ENCODE assay signal across 8 mouse cellular contexts in the genomic region with DNA sequence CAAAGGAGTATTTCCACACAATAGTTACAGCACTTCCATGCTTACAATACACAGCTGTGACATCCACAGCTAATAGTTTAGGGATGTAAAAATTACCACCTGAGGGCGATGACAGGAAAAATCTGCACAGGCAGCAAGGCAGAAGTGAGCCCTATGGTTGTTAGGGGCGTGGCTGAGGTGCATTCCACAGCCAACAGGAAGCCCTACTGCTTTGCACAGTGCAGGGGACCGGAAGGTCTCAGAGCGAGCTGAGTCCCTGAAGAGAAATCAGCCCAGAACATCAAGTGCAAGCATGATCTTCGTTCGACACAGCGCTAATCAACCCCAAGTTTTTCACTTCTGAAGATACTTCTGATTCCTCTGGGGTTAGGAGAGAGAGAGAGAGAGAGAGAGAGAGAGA. TPM values are rescaled to one million over a fixed set of nuclear protein-coding genes. Genes with fewer than 3 reads are reported as not detected.
DNase-seq lines count a peak whose midpoint lies in the region; ATAC-seq and TF ChIP-seq lines count a peak whose summit lies in the region.

No protein-coding gene starts in this region.

- WGBS in heart, embryonic 11.5 days (ENCODE audit: insufficient replicate concordance), result 30% methylated on average over 7 of the region's 7 CpGs
- 37% methylated on average over 7 of the region's 7 CpGs for WGBS in embryonic facial prominence, embryonic 14.5 days
- 29% methylated on average over 7 of the region's 7 CpGs for WGBS in lung, embryonic 14.5 days
- 41% methylated on average over 7 of the region's 7 CpGs for WGBS in stomach, postnatal 0 days
- 66% methylated on average over 7 of the region's 7 CpGs for WGBS in midbrain, embryonic 15.5 days

- DNase-seq in heart, adult 8-10 months (ENCODE audit: low spot score), result no peak
- peak; percentile 49 for DNase-seq in embryonic facial prominence, embryonic 14.5 days (ENCODE audit: low spot score)
- peak; percentile 50 for DNase-seq in lung, embryonic 14.5 days
- DNase-seq in stomach, postnatal 0 days (ENCODE audit: low spot score), result peak; percentile 20
- no peak for DNase-seq in gastrocnemius, postnatal 10 days
- DNase-seq in left cerebral cortex, adult 11 months (ENCODE audit: low spot score), result no peak

- H3K27me3 ChIP-seq in heart, embryonic 11.5 days (ENCODE audit: control insufficient read depth, insufficient read depth, low read length), result no peaks in the 10 kb centered on the region
- no peaks in the 10 kb centered on the region for H3K27me3 ChIP-seq in embryonic facial prominence, embryonic 14.5 days (replicated peaks; ENCODE audit: control insufficient read depth, insufficient read depth, low read length)
- H3K27me3 ChIP-seq in lung, embryonic 14.5 days (ENCODE audit: insufficient read depth, low read length), result no peaks in the 10 kb centered on the region
- H3K27me3 ChIP-seq in stomach, postnatal 0 days (ENCODE audit: control insufficient read depth, insufficient read depth, low read length), result no peaks in the 10 kb centered on the region
- no peaks in the 10 kb centered on the region for H3K27me3 ChIP-seq in midbrain, embryonic 15.5 days (replicated peaks)

- no peaks in the 10 kb centered on the region for H3K9me3 ChIP-seq in heart, embryonic 11.5 days (replicated peaks; ENCODE audit: control insufficient read depth, low read length)
- peaks cover 5% of the 10 kb centered on the region; the same call in 1 of the 2 replicates for H3K9me3 ChIP-seq in embryonic facial prominence, embryonic 14.5 days (ENCODE audit: control insufficient read depth, low read length)
- no peaks in the 10 kb centered on the region for H3K9me3 ChIP-seq in lung, embryonic 14.5 days (ENCODE audit: low read depth, low read length)
- no peaks in the 10 kb centered on the region for H3K9me3 ChIP-seq in stomach, postnatal 0 days (ENCODE audit: control insufficient read depth, low read length)
- H3K9me3 ChIP-seq in midbrain, embryonic 15.5 days, result no peaks in the 10 kb centered on the region

- TF ChIP-seq EP300 in stomach, postnatal 0 days (optimal IDR thresholded peaks at IDR 0.05), result no peak

- peak overlapping the region; percentile 23; the same call in 1 of the 2 replicates for H3K4me2 ChIP-seq in heart, embryonic 11.5 days
- H3K4me2 ChIP-seq in embryonic facial prominence, embryonic 14.5 days (ENCODE audit: low read depth, low read length), result no peak overlapping the region
- H3K4me2 ChIP-seq in lung, embryonic 14.5 days, result no peak overlapping the region
- H3K4me2 ChIP-seq in stomach, postnatal 0 days (replicated peaks; ENCODE audit: low read depth), result no peak overlapping the region
- no peak overlapping the region for H3K4me2 ChIP-seq in midbrain, embryonic 15.5 days

- no peak overlapping the region for H3K4me3 ChIP-seq in heart, embryonic 11.5 days (ENCODE audit: low read depth, low read length)
- H3K4me3 ChIP-seq in embryonic facial prominence, embryonic 14.5 days (ENCODE audit: low read depth, low read length), result no peak overlapping the region
- no peak overlapping the region for H3K4me3 ChIP-seq in lung, embryonic 14.5 days (ENCODE audit: low read depth, low read length)
- no peak overlapping the region for H3K4me3 ChIP-seq in stomach, postnatal 0 days (ENCODE audit: low read depth, low read length)
- no peak overlapping the region for H3K4me3 ChIP-seq in midbrain, embryonic 15.5 days

- no peak overlapping the region for H3K27ac ChIP-seq in heart, embryonic 11.5 days (ENCODE audit: low read depth, low read length)
- no peak overlapping the region for H3K27ac ChIP-seq in embryonic facial prominence, embryonic 14.5 days (replicated peaks; ENCODE audit: low read depth, low read length)
- H3K27ac ChIP-seq in lung, embryonic 14.5 days (ENCODE audit: low read depth), result no peak overlapping the region
- no peak overlapping the region for H3K27ac ChIP-seq in stomach, postnatal 0 days (replicated peaks)
- H3K27ac ChIP-seq in midbrain, embryonic 15.5 days, result no peak overlapping the region

- no peak for ATAC-seq in heart, embryonic 11.5 days (replicated peaks; ENCODE audit: insufficient number of reproducible peaks, low FRiP score, low TSS enrichment)
- peak; percentile 65; the same call in 1 of the 2 replicates for ATAC-seq in embryonic facial prominence, embryonic 14.5 days (ENCODE audit: low read depth)
- ATAC-seq in lung, embryonic 14.5 days (ENCODE audit: insufficient read depth), result peak; percentile 69; the same call in 1 of the 2 replicates
- 0 out of 2 replicates have a peak, but pooled peaks have one; percentile 54 for ATAC-seq in stomach, postnatal 0 days (ENCODE audit: low FRiP score, low TSS enrichment)
- no peak for ATAC-seq in midbrain, embryonic 15.5 days (replicated peaks)

- no peak overlapping the region for H3K9ac ChIP-seq in heart, embryonic 11.5 days (ENCODE audit: low read depth, low read length)
- no peak overlapping the region for H3K9ac ChIP-seq in embryonic facial prominence, embryonic 14.5 days (ENCODE audit: low read depth, low read length)
- H3K9ac ChIP-seq in lung, embryonic 14.5 days, result no peak overlapping the region
- no peak overlapping the region for H3K9ac ChIP-seq in stomach, postnatal 0 days (ENCODE audit: low read length)
- H3K9ac ChIP-seq in midbrain, embryonic 15.5 days, result no peak overlapping the region

- H3K4me1 ChIP-seq in heart, embryonic 11.5 days (ENCODE audit: control insufficient read depth, insufficient read depth, low read length), result 0 out of 2 replicates have a peak, but pooled peaks cover 2% of the 10 kb centered on the region
- no peaks in the 10 kb centered on the region for H3K4me1 ChIP-seq in embryonic facial prominence, embryonic 14.5 days (ENCODE audit: control insufficient read depth, insufficient read depth, low read length)
- H3K4me1 ChIP-seq in lung, embryonic 14.5 days (ENCODE audit: insufficient read depth), result no peaks in the 10 kb centered on the region
- no peaks in the 10 kb centered on the region for H3K4me1 ChIP-seq in stomach, postnatal 0 days (replicated peaks; ENCODE audit: control insufficient read depth, insufficient read depth)
- no peaks in the 10 kb centered on the region for H3K4me1 ChIP-seq in midbrain, embryonic 15.5 days

- no peak for TF ChIP-seq CTCF in lung, embryonic 14.5 days (IDR thresholded peaks at IDR 0.05; ENCODE audit: low read depth)
- TF ChIP-seq CTCF in stomach, postnatal 0 days (IDR thresholded peaks at IDR 0.05; ENCODE audit: low read depth), result no peak

- no peaks in the 10 kb centered on the region for H3K36me3 ChIP-seq in heart, embryonic 11.5 days (ENCODE audit: control insufficient read depth, insufficient read depth, low read length)
- H3K36me3 ChIP-seq in embryonic facial prominence, embryonic 14.5 days (ENCODE audit: control insufficient read depth, insufficient read depth, low read length), result no peaks in the 10 kb centered on the region
- H3K36me3 ChIP-seq in lung, embryonic 14.5 days (ENCODE audit: insufficient read depth), result no peaks in the 10 kb centered on the region
- no peaks in the 10 kb centered on the region for H3K36me3 ChIP-seq in stomach, postnatal 0 days (ENCODE audit: control insufficient read depth, insufficient read depth, low read length)
- H3K36me3 ChIP-seq in midbrain, embryonic 15.5 days (replicated peaks), result no peaks in the 10 kb centered on the region

RNA-seq across cellular contexts. Expression of a gene that starts 34.4 kb away (rescaled TPM):
- polyA plus RNA-seq in heart, embryonic 11.5 days (2014; fragmentation: Nextera tagmentation; extraction: Ambion mirVana), result 54.0 and 59.2 TPM in 2 replicates
- 10 to 100 TPM; 31.9 to 37.2 (median 34.1) TPM for total RNA-seq in heart, adult 8-10 months (2022)
- polyA plus RNA-seq in embryonic facial prominence, embryonic 14.5 days (2014; fragmentation: Nextera tagmentation; extraction: Ambion mirVana), result 31.5 and 35.3 TPM in 2 replicates
- 37.6 and 44.0 TPM in 2 replicates for polyA plus RNA-seq in lung, embryonic 14.5 days (2014; fragmentation: Nextera tagmentation; extraction: Ambion mirVana)
- polyA plus RNA-seq in stomach, postnatal 0 days (2015; fragmentation: Nextera tagmentation; extraction: Ambion mirVana), result 25.1 and 28.7 TPM in 2 replicates
- 10 to 100 TPM; 15.4 to 18.9 TPM for total RNA-seq in gastrocnemius, postnatal 10 days (2021)
- polyA plus RNA-seq in midbrain, embryonic 15.5 days (2015; fragmentation: Nextera tagmentation; extraction: Ambion mirVana), result 21.6 and 22.4 TPM in 2 replicates

Comparison
In these comparisons a context has a peak if more than half of its experiments do, and no peak if none do; other contexts are left out.
1. ATAC-seq: peak in embryonic facial prominence, embryonic 14.5 days (single experiment), lung, embryonic 14.5 days (single experiment) and stomach, postnatal 0 days (single experiment); none in heart, embryonic 11.5 days (single experiment) and midbrain, embryonic 15.5 days (single experiment).
2. DNase-seq: peak in embryonic facial prominence, embryonic 14.5 days (single experiment), lung, embryonic 14.5 days (single experiment) and stomach, postnatal 0 days (single experiment); none in heart, adult 8-10 months (single experiment), gastrocnemius, postnatal 10 days (single experiment) and left cerebral cortex, adult 11 months (single experiment).